Mouse (Mus musculus): ENCODE results near the gene Pilra. TPM values are rescaled to one million over a fixed set of nuclear protein-coding genes. Genes with fewer than 3 reads are reported as not detected.

The Pilra gene
- polyA plus RNA-seq, 1 experiment from 2014 or later, result 1.1 TPM

GRCm38 (mm10) chr5:137808316-137808715, 27.8 kb downstream of the Pilra start:
- no peaks in the 10 kb centered on the region for H3K27me3 ChIP-seq (ENCODE audit: control insufficient read depth, insufficient read depth, low read length)
- H3K4me3 ChIP-seq (ENCODE audit: low read length), result no peak overlapping the region
- WGBS, result 88% methylated on average over 5 of the region's 5 CpGs
- no peak for ATAC-seq (ENCODE audit: low FRiP score, low TSS enrichment)
- H3K9me3 ChIP-seq (ENCODE audit: control insufficient read depth, low read length), result no peaks in the 10 kb centered on the region
- no peak overlapping the region for H3K9ac ChIP-seq (ENCODE audit: low read depth, low read length)
- no peaks in the 10 kb centered on the region for H3K36me3 ChIP-seq (ENCODE audit: control insufficient read depth, insufficient read depth, low read length)
- H3K27ac ChIP-seq (ENCODE audit: low read depth, low read length), result no peak overlapping the region
- H3K4me2 ChIP-seq (replicated peaks; ENCODE audit: low read depth, low read length), result no peak overlapping the region
- no peaks in the 10 kb centered on the region for H3K4me1 ChIP-seq (ENCODE audit: control insufficient read depth, insufficient read depth, low read length)

DNA sequence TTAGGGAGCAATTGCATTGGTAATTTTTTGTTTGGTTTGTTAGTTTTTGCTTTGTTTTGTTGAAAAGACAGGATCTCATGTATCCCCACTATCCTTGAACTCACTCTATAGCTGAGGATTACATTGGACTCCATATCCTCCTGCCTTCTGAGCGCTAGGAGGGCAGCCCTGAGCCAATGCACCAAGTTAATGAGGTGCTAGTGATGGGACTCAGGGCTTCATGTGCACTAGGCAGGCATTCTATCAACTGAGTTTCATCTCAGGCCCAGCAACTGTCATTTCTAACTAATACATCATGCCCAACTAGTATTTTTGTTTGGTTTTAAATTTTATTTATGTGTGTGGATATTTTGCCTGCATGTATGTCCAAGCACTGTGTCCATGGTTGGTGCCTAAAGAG, 29.9 kb downstream of the Pilra start:
- H3K27me3 ChIP-seq (ENCODE audit: control insufficient read depth, insufficient read depth, low read length), result no peaks in the 10 kb centered on the region
- no peaks in the 10 kb centered on the region for H3K9me3 ChIP-seq (ENCODE audit: control insufficient read depth, low read length)
- H3K4me1 ChIP-seq (ENCODE audit: control insufficient read depth, insufficient read depth, low read length), result no peaks in the 10 kb centered on the region
- no peak for ATAC-seq (ENCODE audit: low FRiP score, low TSS enrichment)
- WGBS, result 79% methylated on average over 1 of the region's 1 CpGs
- no peak overlapping the region for H3K27ac ChIP-seq (ENCODE audit: low read depth, low read length)
- H3K36me3 ChIP-seq (ENCODE audit: control insufficient read depth, insufficient read depth, low read length), result no peaks in the 10 kb centered on the region
- H3K4me2 ChIP-seq (replicated peaks; ENCODE audit: low read depth, low read length), result no peak overlapping the region
- no peak overlapping the region for H3K4me3 ChIP-seq (ENCODE audit: low read length)
- H3K9ac ChIP-seq (ENCODE audit: low read depth, low read length), result no peak overlapping the region

DNA sequence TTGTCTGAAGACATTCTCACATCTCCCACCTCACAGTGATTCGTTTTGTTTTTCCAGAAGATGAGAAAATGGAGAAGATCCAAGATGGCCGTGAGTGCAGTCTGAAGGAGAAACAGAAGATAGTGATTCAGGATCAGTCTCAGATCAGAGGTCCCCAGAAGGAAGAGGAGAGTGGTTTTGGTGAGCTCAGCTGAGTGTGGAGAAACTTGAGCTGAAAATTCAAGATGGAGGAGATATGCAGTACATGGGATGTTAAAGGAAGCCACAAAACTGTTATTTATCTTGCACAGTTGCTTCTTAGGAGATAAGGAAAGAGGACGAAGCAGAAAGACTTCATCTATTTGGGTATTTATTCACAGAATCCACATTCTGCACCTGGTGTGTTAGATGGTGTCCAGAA, 35.2 kb downstream of the Pilra start:
- WGBS, result 82% methylated on average over 3 of the region's 3 CpGs
- no peak overlapping the region for H3K9ac ChIP-seq (ENCODE audit: low read depth, low read length)
- H3K4me1 ChIP-seq (ENCODE audit: control insufficient read depth, insufficient read depth, low read length), result no peaks in the 10 kb centered on the region
- H3K4me2 ChIP-seq (replicated peaks; ENCODE audit: low read depth, low read length), result no peak overlapping the region
- no peak overlapping the region for H3K27ac ChIP-seq (ENCODE audit: low read depth, low read length)
- H3K36me3 ChIP-seq (ENCODE audit: control insufficient read depth, insufficient read depth, low read length), result no peaks in the 10 kb centered on the region
- H3K9me3 ChIP-seq (ENCODE audit: control insufficient read depth, low read length), result no peaks in the 10 kb centered on the region
- no peak overlapping the region for H3K4me3 ChIP-seq (ENCODE audit: low read length)
- no peak for ATAC-seq (ENCODE audit: low FRiP score, low TSS enrichment)
- no peaks in the 10 kb centered on the region for H3K27me3 ChIP-seq (ENCODE audit: control insufficient read depth, insufficient read depth, low read length)

GRCm38 (mm10) chr5:137796606-137797005, 39.5 kb downstream of the Pilra start:
- whole genome bisulfite sequencing, result 72% methylated on average over 3 of the region's 3 CpGs
- no peaks in the 10 kb centered on the region for H3K36me3 ChIP-seq (ENCODE audit: control insufficient read depth, insufficient read depth, low read length)
- H3K27ac ChIP-seq (ENCODE audit: low read depth, low read length), result no peak overlapping the region
- H3K4me1 ChIP-seq (ENCODE audit: control insufficient read depth, insufficient read depth, low read length), result no peaks in the 10 kb centered on the region
- no peak overlapping the region for H3K9ac ChIP-seq (ENCODE audit: low read depth, low read length)
- H3K4me2 ChIP-seq (replicated peaks; ENCODE audit: low read depth, low read length), result no peak overlapping the region
- no peaks in the 10 kb centered on the region for H3K9me3 ChIP-seq (ENCODE audit: control insufficient read depth, low read length)
- no peak for ATAC-seq (ENCODE audit: low FRiP score, low TSS enrichment)
- H3K27me3 ChIP-seq (ENCODE audit: control insufficient read depth, insufficient read depth, low read length), result no peaks in the 10 kb centered on the region
- no peak overlapping the region for H3K4me3 ChIP-seq (ENCODE audit: low read length)

DNA sequence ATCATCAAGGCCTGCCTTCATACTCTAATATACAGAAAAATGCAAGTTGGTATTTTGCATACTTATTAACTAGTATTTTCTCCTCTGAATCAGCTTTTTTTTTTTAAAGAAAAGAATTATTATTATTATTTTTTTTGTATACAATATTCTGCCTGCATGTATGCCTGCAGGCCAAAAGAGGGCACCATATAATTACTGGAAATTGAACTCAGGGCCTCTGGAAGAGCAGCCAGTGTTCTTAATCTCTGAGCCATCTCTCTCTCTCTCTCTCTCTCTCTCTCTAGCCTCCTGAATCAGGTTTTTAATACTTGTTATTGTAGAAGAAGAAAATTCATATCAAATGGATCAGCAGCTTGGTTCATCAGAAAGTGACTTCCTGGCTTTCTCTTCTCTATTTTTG, 44.5 kb downstream of the Pilra start:
- H3K4me1 ChIP-seq (ENCODE audit: control insufficient read depth, insufficient read depth, low read length), result no peaks in the 10 kb centered on the region; the same call in 1 of the 2 replicates
- no peaks in the 10 kb centered on the region for H3K27me3 ChIP-seq (ENCODE audit: control insufficient read depth, insufficient read depth, low read length)
- no peak overlapping the region for H3K4me2 ChIP-seq (replicated peaks; ENCODE audit: low read depth, low read length)
- ATAC-seq (ENCODE audit: low FRiP score, low TSS enrichment), result no peak
- H3K9me3 ChIP-seq (ENCODE audit: control insufficient read depth, low read length), result no peaks in the 10 kb centered on the region
- H3K27ac ChIP-seq (ENCODE audit: low read depth, low read length), result no peak overlapping the region
- H3K36me3 ChIP-seq (ENCODE audit: control insufficient read depth, insufficient read depth, low read length), result no peaks in the 10 kb centered on the region
- H3K9ac ChIP-seq (ENCODE audit: low read depth, low read length), result no peak overlapping the region
- no peak overlapping the region for H3K4me3 ChIP-seq (ENCODE audit: low read length)

- Histone ChIP-seq H3K9ac (ENCODE audit: low read depth, low read length) (no peak overlapping the region), H3K9me3 (ENCODE audit: control insufficient read depth, low read length) (no peaks in the 10 kb centered on the region), H3K4me3 (ENCODE audit: low read length) (no peak overlapping the region), H3K36me3 (ENCODE audit: control insufficient read depth, insufficient read depth, low read length) (peaks cover 9% of the 10 kb centered on the region), H3K27ac (ENCODE audit: low read depth, low read length) (no peak overlapping the region), H3K4me2 (replicated peaks; ENCODE audit: low read depth, low read length) (no peak overlapping the region), H3K4me1 (ENCODE audit: control insufficient read depth, insufficient read depth, low read length) (peaks cover 11% of the 10 kb centered on the region), H3K27me3 (ENCODE audit: control insufficient read depth, insufficient read depth, low read length) (no peaks in the 10 kb centered on the region)
- WGBS, result 90% methylated on average over 2 of the region's 2 CpGs
- ATAC-seq (ENCODE audit: low FRiP score, low TSS enrichment), result no peak
Measured at GRCm38 (mm10) chr5:137788946-137789531, 47.0 kb downstream of the Pilra start.

DNA sequence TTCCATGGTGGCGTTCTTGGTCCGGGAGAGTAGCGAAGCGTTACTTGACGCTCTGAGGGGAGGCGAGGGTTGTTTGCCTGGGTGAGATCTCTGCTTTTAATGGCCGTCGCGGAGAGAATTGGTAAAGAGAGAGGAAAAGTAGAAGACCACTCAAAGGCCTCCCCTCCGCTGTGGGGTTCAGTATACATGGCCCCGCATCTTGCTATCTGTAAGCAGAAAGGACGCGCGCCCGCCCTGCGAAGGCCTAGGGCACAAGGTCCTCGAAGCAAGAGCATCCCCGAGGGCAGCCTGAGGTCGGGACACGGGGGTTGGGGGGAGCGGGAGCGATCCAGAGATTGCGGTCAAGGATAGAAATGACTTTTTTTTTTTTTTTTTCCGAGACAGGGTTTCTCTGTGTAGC, 47.9 kb downstream of the Pilra start:
- peak overlapping the region; percentile 75 for H3K4me2 ChIP-seq (replicated peaks; ENCODE audit: low read depth, low read length)
- H3K4me1 ChIP-seq (ENCODE audit: control insufficient read depth, insufficient read depth, low read length), result peaks cover 20% of the 10 kb centered on the region
- 73% methylated on average over 24 of the region's 24 CpGs for WGBS
- no peak overlapping the region for H3K27ac ChIP-seq (ENCODE audit: low read depth, low read length)
- peaks cover 17% of the 10 kb centered on the region for H3K36me3 ChIP-seq (ENCODE audit: control insufficient read depth, insufficient read depth, low read length)
- peak overlapping the region; percentile 54; the same call in 1 of the 2 replicates for H3K9ac ChIP-seq (ENCODE audit: low read depth, low read length)
- H3K27me3 ChIP-seq (ENCODE audit: control insufficient read depth, insufficient read depth, low read length), result no peaks in the 10 kb centered on the region
- peak overlapping the region; percentile 87 for H3K4me3 ChIP-seq (ENCODE audit: low read length)
- no peak for ATAC-seq (ENCODE audit: low FRiP score, low TSS enrichment)
- no peaks in the 10 kb centered on the region for H3K9me3 ChIP-seq (ENCODE audit: control insufficient read depth, low read length)

DNA sequence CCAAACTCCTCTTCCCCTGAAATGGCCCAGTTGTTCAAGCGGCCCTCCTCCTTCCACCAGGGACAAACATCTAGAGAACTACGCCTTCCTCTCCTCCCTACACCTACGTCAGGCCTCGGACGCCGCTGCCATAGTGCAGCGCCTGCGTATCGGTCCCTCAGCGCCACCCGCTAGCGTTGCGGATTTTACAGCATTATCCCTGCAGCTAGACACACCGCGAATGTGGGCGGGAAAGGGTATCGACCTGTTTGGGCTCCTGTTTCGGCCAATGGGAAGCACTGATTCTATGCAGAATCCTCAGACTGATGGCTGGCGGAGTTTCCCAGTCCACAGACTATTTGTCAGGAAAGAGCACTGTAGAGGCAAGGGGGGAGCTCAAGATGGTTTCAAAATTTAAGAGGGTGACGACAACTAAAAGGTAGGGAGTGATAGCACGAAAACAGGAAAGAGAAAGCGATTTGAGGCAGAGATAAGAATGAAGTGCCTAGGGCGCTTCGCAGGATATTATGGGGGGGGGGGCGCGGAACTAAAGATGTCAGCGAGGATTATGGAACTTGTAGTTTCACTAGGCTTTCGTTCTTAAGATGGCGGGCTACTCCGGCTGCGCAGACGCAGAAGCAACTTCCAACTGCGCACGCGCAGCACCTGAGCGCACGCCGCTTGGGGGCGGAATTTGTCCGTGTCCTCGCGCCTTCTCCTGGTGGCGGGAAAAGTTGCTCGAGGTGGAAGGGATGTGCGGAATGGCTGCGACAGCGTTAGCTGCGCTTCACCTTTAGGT, 48.7 kb downstream of the Pilra start, which contains the start of the genes Mepce and Zcwpw1:
Mepce (minus strand) TSS at position 505 of the 778 bp plus-strand sequence.
Zcwpw1 (plus strand) TSS at position 648 of the 778 bp plus-strand sequence.
- Histone ChIP-seq H3K9me3 (ENCODE audit: control insufficient read depth, low read length) (no peaks in the 10 kb centered on the region), H3K27me3 (ENCODE audit: control insufficient read depth, insufficient read depth, low read length) (no peaks in the 10 kb centered on the region), H3K27ac (ENCODE audit: low read depth, low read length) (peak within 1 kb of the TSS; percentile 95), H3K9ac (ENCODE audit: low read depth, low read length) (peak within 1 kb of the TSS; percentile 97; the same call in 1 of the 2 replicates), H3K4me2 (replicated peaks; ENCODE audit: low read depth, low read length) (peak within 1 kb of the TSS; percentile 77), H3K4me3 (ENCODE audit: low read length) (peak within 1 kb of the TSS; percentile 87), H3K4me1 (ENCODE audit: control insufficient read depth, insufficient read depth, low read length) (peaks cover 25% of the 10 kb centered on the region), H3K36me3 (ENCODE audit: control insufficient read depth, insufficient read depth, low read length) (peaks cover 26% of the 10 kb centered on the region)
- peak; percentile 65 for ATAC-seq (ENCODE audit: low FRiP score, low TSS enrichment)
- under 1% methylated on average over 47 of the region's 48 CpGs for WGBS
